Mouse (Mus musculus) urinary bladder, adult 18-20 months (tissue): ENCODE data around the gene Morc2a.

Experiments used
- DNase-seq, 2 experiments: peaks; one replicate each; pipeline ENCODE4 v3.0.0; 2022; ENCODE audit warnings: low spot score in 2 of 2, mixed read lengths in 2 of 2

The Morc2a gene

DNA sequence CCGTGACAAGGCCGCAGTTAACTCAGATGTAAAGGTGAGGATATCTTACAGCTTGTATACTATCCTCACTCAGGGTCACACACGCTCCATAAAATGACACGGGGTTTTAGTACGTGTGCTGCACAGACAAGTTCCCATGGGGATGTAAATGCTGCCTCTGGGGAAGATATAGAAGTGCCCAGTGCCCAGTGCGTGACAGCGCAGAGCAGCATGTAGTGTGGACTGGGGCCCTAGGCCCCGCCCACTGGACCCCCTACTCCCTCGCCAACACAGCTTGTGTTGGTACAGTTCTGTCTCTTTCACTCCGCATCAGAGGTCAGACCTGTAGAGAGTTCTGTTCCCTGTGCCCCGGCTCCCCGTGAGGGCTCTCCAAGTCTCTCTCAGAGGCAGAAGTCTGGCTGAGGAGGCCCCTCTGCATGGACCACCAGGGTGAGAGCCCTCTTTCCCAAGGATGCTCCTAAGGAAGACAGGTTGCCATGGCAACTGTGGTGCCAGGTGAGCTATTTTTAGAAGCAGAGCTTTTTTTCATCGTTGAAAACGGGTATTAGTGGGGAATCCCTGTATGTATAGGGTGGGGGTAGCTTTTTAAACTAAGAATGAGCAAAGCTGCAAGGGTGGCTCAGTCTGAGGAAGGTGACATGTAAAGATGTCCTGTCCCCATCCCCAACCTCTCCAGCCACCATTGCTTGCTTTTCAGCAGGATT, 85.1 kb downstream of the Morc2a start:
- DNase-seq: no peak

DNA sequence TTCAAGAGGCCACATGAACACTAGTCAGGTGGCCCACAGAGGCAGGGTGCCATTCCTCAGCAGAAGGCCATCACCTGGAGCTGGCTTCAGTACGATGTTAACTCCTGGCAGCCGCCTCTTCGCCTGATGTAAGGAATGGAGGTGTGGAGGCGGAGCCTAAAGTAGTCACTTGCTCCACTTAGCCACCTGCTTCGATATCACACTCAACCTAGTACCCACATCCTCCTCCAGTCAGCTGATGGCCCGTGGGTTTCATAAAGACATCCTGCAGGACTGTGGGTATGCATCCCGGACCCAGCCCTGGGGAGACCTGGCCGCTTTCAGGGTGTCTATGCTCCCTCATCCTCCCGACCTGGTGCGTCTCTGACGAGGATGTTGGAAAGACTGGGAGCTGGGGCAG, 86.7 kb downstream of the Morc2a start:
- DNase-seq: no peak

DNA sequence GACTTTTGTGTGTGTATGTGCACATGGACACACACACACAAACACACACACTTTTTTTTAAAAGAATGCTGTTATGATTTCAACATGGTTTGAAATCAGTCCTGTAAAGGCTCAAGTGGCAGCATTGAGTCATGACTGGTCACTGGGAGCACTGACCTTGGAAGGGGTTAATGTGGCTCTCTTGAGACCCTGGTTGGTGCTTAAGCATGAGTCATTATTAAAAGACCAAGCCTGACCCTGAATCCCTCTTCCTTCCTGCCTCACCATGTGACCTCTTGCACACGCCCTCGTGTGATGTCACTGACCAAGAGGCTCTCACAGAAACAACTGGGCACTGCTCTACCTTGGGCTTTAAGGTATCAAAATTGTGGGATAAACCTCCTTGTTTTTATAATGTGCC, 89.8 kb downstream of the Morc2a start:
- DNase-seq: no peak
